Mouse (Mus musculus) lung, embryonic 16.5 days (tissue): ENCODE measurements at regions not wholly inside any gene's neighbourhood (a gene's known extent, or its start where the extent isn't known, plus 50 kb on each side); places are given as distances from the start of the nearest gene placed in this dataset.

ENCODE experiments used
- ATAC-seq: fragments of 200-750 bp; cut with Nextera tagmentation; 2 replicates; pipeline ENCODE4 v1.8.0; 2017; ENCODE audit warnings: low read depth, mild to moderate bottlenecking, moderate library complexity
- H3K27ac ChIP-seq: fragments of 300-500 bp; sonication (generic); 2 replicates; pipeline ENCODE4 v1.5.1; 2014; ENCODE audit warnings: mild to moderate bottlenecking, control low read depth, low read length
- H3K27me3 ChIP-seq: fragments of 300-500 bp; sonication (generic); 2 replicates; pipeline ENCODE4 v1.6.1; 2014; ENCODE audit warnings: low read depth, low read length, mixed read lengths; ENCODE audit not compliant: control insufficient read depth, insufficient read depth
- H3K36me3 ChIP-seq: fragments of 300-500 bp; sonication (generic); 2 replicates; pipeline ENCODE4 v1.6.1; 2014; ENCODE audit warnings: low read length; ENCODE audit not compliant: control insufficient read depth, insufficient read depth
- H3K4me1 ChIP-seq: fragments of 300-500 bp; sonication (generic); replicated peaks from 2 replicates; pipeline ENCODE4 v1.6.1; 2014; ENCODE audit warnings: low read length, mixed read lengths; ENCODE audit not compliant: control insufficient read depth, insufficient read depth
- H3K4me2 ChIP-seq: fragments of 300-500 bp; sonication (generic); 2 replicates; pipeline ENCODE4 v1.6.1; 2014; ENCODE audit warnings: low read depth, low read length, control low read depth
- H3K4me3 ChIP-seq: fragments of 300-500 bp; sonication (generic); 2 replicates; pipeline ENCODE4 v1.5.1; 2014; ENCODE audit warnings: mild to moderate bottlenecking, low read length, control low read depth
- H3K9ac ChIP-seq: fragments of 300-500 bp; sonication (generic); 2 replicates; pipeline ENCODE4 v1.6.1; 2014; ENCODE audit warnings: low read length, control low read depth
- H3K9me3 ChIP-seq: fragments of 300-500 bp; sonication (generic); 2 replicates; pipeline ENCODE4 v1.6.1; 2016; ENCODE audit warnings: low read length; ENCODE audit not compliant: control insufficient read depth
- WGBS: fragments of 180-500 bp; shearing (Covaris S2); extraction: QIAGEN DNeasy Blood & Tissue Kit; methylation state at CpG from one replicate; pipeline ENCODE4 v1.1.7; 2014; 5-methylcytosine and 5-hydroxymethylcytosine counted together

GRCm38 (mm10) chr1:143946933-143947332 is 57.0 kb downstream of the Rgs2 start:
- H3K4me3 ChIP-seq: no peak overlapping the region
- H3K36me3 ChIP-seq: no peaks in the 10 kb centered on the region
- ATAC-seq: peak; percentile 76
- H3K9ac ChIP-seq: no peak overlapping the region
- no peaks in the 10 kb centered on the region for H3K27me3 ChIP-seq
- H3K4me1 ChIP-seq: no peaks in the 10 kb centered on the region; the same call in 1 of the 2 replicates
- H3K9me3 ChIP-seq: no peaks in the 10 kb centered on the region
- H3K27ac ChIP-seq: no peak overlapping the region
- no peak overlapping the region for H3K4me2 ChIP-seq

- Histone ChIP-seq H3K4me1 (no peaks in the 10 kb centered on the region; the same call in 1 of the 2 replicates), H3K27ac (no peak overlapping the region), H3K4me3 (no peak overlapping the region), H3K36me3 (no peaks in the 10 kb centered on the region), H3K9ac (no peak overlapping the region), H3K9me3 (no peaks in the 10 kb centered on the region), H3K4me2 (no peak overlapping the region), H3K27me3 (no peaks in the 10 kb centered on the region)
- ATAC-seq: peak; percentile 77
- WGBS: 59% methylated on average over 5 of the region's 5 CpGs
Observed at GRCm38 (mm10) chr1:143941465-143941864, 62.5 kb downstream of the Rgs2 start.

GRCm38 (mm10) chr1:143939511-143939910 is 64.5 kb downstream of the Rgs2 start:
- Histone ChIP-seq H3K36me3 (no peaks in the 10 kb centered on the region), H3K9ac (no peak overlapping the region), H3K4me1 (no peaks in the 10 kb centered on the region), H3K27me3 (no peaks in the 10 kb centered on the region), H3K4me3 (no peak overlapping the region), H3K4me2 (no peak overlapping the region), H3K27ac (no peak overlapping the region; the same call in 1 of the 2 replicates), H3K9me3 (no peaks in the 10 kb centered on the region)
- no peak for ATAC-seq
- WGBS: 36% methylated on average over 2 of the region's 2 CpGs

- H3K36me3 ChIP-seq: no peaks in the 10 kb centered on the region
- WGBS: 58% methylated on average over 3 of the region's 3 CpGs
- H3K9ac ChIP-seq: no peak overlapping the region
- ATAC-seq: no peak
- H3K27ac ChIP-seq: no peak overlapping the region
- no peaks in the 10 kb centered on the region for H3K27me3 ChIP-seq
- H3K9me3 ChIP-seq: no peaks in the 10 kb centered on the region
- no peak overlapping the region for H3K4me2 ChIP-seq
- no peaks in the 10 kb centered on the region for H3K4me1 ChIP-seq
- no peak overlapping the region for H3K4me3 ChIP-seq
Observed at GRCm38 (mm10) chr1:143938569-143938968, 65.4 kb downstream of the Rgs2 start.

GRCm38 (mm10) chr1:143930798-143931197 is 73.2 kb downstream of the Rgs2 start:
- Histone ChIP-seq H3K36me3 (no peaks in the 10 kb centered on the region), H3K9me3 (no peaks in the 10 kb centered on the region), H3K4me2 (no peak overlapping the region), H3K27ac (no peak overlapping the region), H3K4me1 (no peaks in the 10 kb centered on the region), H3K27me3 (no peaks in the 10 kb centered on the region), H3K9ac (no peak overlapping the region), H3K4me3 (no peak overlapping the region)
- 76% methylated on average over 3 of the region's 3 CpGs for WGBS
- no peak for ATAC-seq

- Histone ChIP-seq H3K4me2 (no peak overlapping the region), H3K27ac (no peak overlapping the region), H3K27me3 (no peaks in the 10 kb centered on the region), H3K9ac (no peak overlapping the region), H3K4me1 (no peaks in the 10 kb centered on the region), H3K4me3 (no peak overlapping the region), H3K36me3 (no peaks in the 10 kb centered on the region), H3K9me3 (no peaks in the 10 kb centered on the region)
- WGBS: 57% methylated on average over 5 of the region's 5 CpGs
- no peak for ATAC-seq
Observed at GRCm38 (mm10) chr1:143929567-143930165, 74.3 kb downstream of the Rgs2 start.

GRCm38 (mm10) chr1:143922499-143922898 is 81.5 kb downstream of the Rgs2 start:
- Histone ChIP-seq H3K27me3 (no peaks in the 10 kb centered on the region), H3K27ac (no peak overlapping the region), H3K36me3 (no peaks in the 10 kb centered on the region), H3K4me3 (no peak overlapping the region), H3K4me2 (no peak overlapping the region), H3K4me1 (no peaks in the 10 kb centered on the region), H3K9ac (no peak overlapping the region), H3K9me3 (no peaks in the 10 kb centered on the region)
- 66% methylated on average over 1 of the region's 1 CpGs for WGBS
- ATAC-seq: no peak

- 66% methylated on average over 7 of the region's 7 CpGs for WGBS
- no peak overlapping the region for H3K9ac ChIP-seq
- H3K4me2 ChIP-seq: no peak overlapping the region
- no peak for ATAC-seq
- no peaks in the 10 kb centered on the region for H3K36me3 ChIP-seq
- H3K27ac ChIP-seq: no peak overlapping the region
- peaks cover 6% of the 10 kb centered on the region; the same call in 1 of the 2 replicates for H3K4me1 ChIP-seq
- no peak overlapping the region for H3K4me3 ChIP-seq
- H3K9me3 ChIP-seq: no peaks in the 10 kb centered on the region
- H3K27me3 ChIP-seq: no peaks in the 10 kb centered on the region
Observed at GRCm38 (mm10) chr1:143920256-143920655, 83.7 kb downstream of the Rgs2 start.

GRCm38 (mm10) chr1:143918949-143919348 is 85.0 kb downstream of the Rgs2 start:
- Histone ChIP-seq H3K27me3 (no peaks in the 10 kb centered on the region), H3K36me3 (no peaks in the 10 kb centered on the region), H3K9ac (no peak overlapping the region), H3K4me3 (no peak overlapping the region), H3K27ac (peak overlapping the region; percentile 61), H3K4me2 (no peak overlapping the region), H3K4me1 (peaks cover 6% of the 10 kb centered on the region; the same call in 1 of the 2 replicates), H3K9me3 (no peaks in the 10 kb centered on the region)
- no peak for ATAC-seq
- 66% methylated on average over 5 of the region's 5 CpGs for WGBS
